Mouse (Mus musculus): ENCODE data around the gene Klk13. TPM values are rescaled to one million over a fixed set of nuclear protein-coding genes. Genes with fewer than 3 reads are reported as not detected.

Gene Klk13
- total and polyA plus RNA-seq, 2 experiments from 2014 or later, result 0.11 to 0.22 TPM

- H3K4me1 ChIP-seq (ENCODE audit: insufficient read depth, low read length), result no peaks in the 10 kb centered on the region
- H3K4me2 ChIP-seq (ENCODE audit: low read depth, low read length, poor library complexity, severe bottlenecking), result no peak overlapping the region
- H3K27ac ChIP-seq (ENCODE audit: low read depth, low read length), result no peak overlapping the region
- DNase-seq (ENCODE audit: low spot score) (no peak), ATAC-seq (ENCODE audit: low FRiP score) (no peak)
- H3K36me3 ChIP-seq (ENCODE audit: insufficient read depth, low read length), result no peaks in the 10 kb centered on the region
- H3K9me3 ChIP-seq (ENCODE audit: low read length), result no peaks in the 10 kb centered on the region
- TF ChIP-seq CTCF (IDR thresholded peaks at IDR 0.05), result no peak
- H3K27me3 ChIP-seq (ENCODE audit: insufficient read depth, low read length), result no peaks in the 10 kb centered on the region
- H3K9ac ChIP-seq (replicated peaks; ENCODE audit: low read length, poor library complexity, severe bottlenecking), result no peak overlapping the region
- H3K4me3 ChIP-seq (ENCODE audit: low read depth, low read length), result no peak overlapping the region
- 81% methylated on average over 3 of the region's 3 CpGs for WGBS
These were observed 60.5 kb downstream of the Klk13 start for GRCm38 (mm10) chr7:43772901-43773300.

- ATAC-seq (ENCODE audit: low FRiP score) (no peak), DNase-seq (ENCODE audit: low spot score) (no peak)
- Histone ChIP-seq H3K27ac (ENCODE audit: low read depth, low read length) (no peak within 1 kb of the TSS), H3K9ac (replicated peaks; ENCODE audit: low read length, poor library complexity, severe bottlenecking) (no peak within 1 kb of the TSS), H3K4me3 (ENCODE audit: low read depth, low read length) (no peak within 1 kb of the TSS), H3K36me3 (ENCODE audit: insufficient read depth, low read length) (no peaks in the 10 kb centered on the region), H3K9me3 (ENCODE audit: low read length) (no peaks in the 10 kb centered on the region), H3K27me3 (ENCODE audit: insufficient read depth, low read length) (no peaks in the 10 kb centered on the region), H3K4me1 (ENCODE audit: insufficient read depth, low read length) (no peaks in the 10 kb centered on the region), H3K4me2 (ENCODE audit: low read depth, low read length, poor library complexity, severe bottlenecking) (no peak within 1 kb of the TSS)
- WGBS, result 93% methylated on average over 5 of the region's 5 CpGs
- TF ChIP-seq CTCF (IDR thresholded peaks at IDR 0.05), result no peak
These were observed 62.0 kb downstream of the Klk13 start, which contains the start of gene Klk11 for GRCm38 (mm10) chr7:43774364-43774763. Gene Klk11 (plus strand): TSS chr7:43774604.

GRCm38 (mm10) chr7:43774802-43775201 lies 62.4 kb downstream of the Klk13 start:
- no peak for ATAC-seq (ENCODE audit: low FRiP score)
- Histone ChIP-seq H3K36me3 (ENCODE audit: insufficient read depth, low read length) (no peaks in the 10 kb centered on the region), H3K4me3 (ENCODE audit: low read depth, low read length) (no peak overlapping the region), H3K4me2 (ENCODE audit: low read depth, low read length, poor library complexity, severe bottlenecking) (no peak overlapping the region), H3K27ac (ENCODE audit: low read depth, low read length) (no peak overlapping the region), H3K4me1 (ENCODE audit: insufficient read depth, low read length) (no peaks in the 10 kb centered on the region), H3K9ac (replicated peaks; ENCODE audit: low read length, poor library complexity, severe bottlenecking) (no peak overlapping the region), H3K9me3 (ENCODE audit: low read length) (no peaks in the 10 kb centered on the region), H3K27me3 (ENCODE audit: insufficient read depth, low read length) (no peaks in the 10 kb centered on the region)
- WGBS, result 38% methylated on average over 6 of the region's 6 CpGs
- DNase-seq (ENCODE audit: low spot score), result no peak
- TF ChIP-seq CTCF (IDR thresholded peaks at IDR 0.05), result no peak

GRCm38 (mm10) chr7:43775311-43776057 lies 63.1 kb downstream of the Klk13 start:
- WGBS, result 50% methylated on average over 6 of the region's 7 CpGs
- no peak overlapping the region for H3K27ac ChIP-seq (ENCODE audit: low read depth, low read length)
- no peaks in the 10 kb centered on the region for H3K36me3 ChIP-seq (ENCODE audit: insufficient read depth, low read length)
- no peak overlapping the region for H3K4me3 ChIP-seq (ENCODE audit: low read depth, low read length)
- no peak for ATAC-seq (ENCODE audit: low FRiP score)
- H3K9me3 ChIP-seq (ENCODE audit: low read length), result no peaks in the 10 kb centered on the region
- H3K27me3 ChIP-seq (ENCODE audit: insufficient read depth, low read length), result no peaks in the 10 kb centered on the region
- TF ChIP-seq CTCF (IDR thresholded peaks at IDR 0.05), result no peak
- no peaks in the 10 kb centered on the region for H3K4me1 ChIP-seq (ENCODE audit: insufficient read depth, low read length)
- H3K4me2 ChIP-seq (ENCODE audit: low read depth, low read length, poor library complexity, severe bottlenecking), result no peak overlapping the region
- no peak for DNase-seq (ENCODE audit: low spot score)
- no peak overlapping the region for H3K9ac ChIP-seq (replicated peaks; ENCODE audit: low read length, poor library complexity, severe bottlenecking)

GRCm38 (mm10) chr7:43776506-43776905 lies 64.1 kb downstream of the Klk13 start:
- 85% methylated on average over 5 of the region's 5 CpGs for WGBS
- no peak overlapping the region for H3K27ac ChIP-seq (ENCODE audit: low read depth, low read length)
- no peaks in the 10 kb centered on the region for H3K27me3 ChIP-seq (ENCODE audit: insufficient read depth, low read length)
- no peaks in the 10 kb centered on the region for H3K9me3 ChIP-seq (ENCODE audit: low read length)
- no peak overlapping the region for H3K4me2 ChIP-seq (ENCODE audit: low read depth, low read length, poor library complexity, severe bottlenecking)
- H3K9ac ChIP-seq (replicated peaks; ENCODE audit: low read length, poor library complexity, severe bottlenecking), result no peak overlapping the region
- H3K4me3 ChIP-seq (ENCODE audit: low read depth, low read length), result no peak overlapping the region
- no peaks in the 10 kb centered on the region for H3K4me1 ChIP-seq (ENCODE audit: insufficient read depth, low read length)
- DNase-seq (ENCODE audit: low spot score), result no peak
- TF ChIP-seq CTCF (IDR thresholded peaks at IDR 0.05), result no peak
- no peak for ATAC-seq (ENCODE audit: low FRiP score)
- no peaks in the 10 kb centered on the region for H3K36me3 ChIP-seq (ENCODE audit: insufficient read depth, low read length)

Other genes starting within 250 kb of the Klk13 start
- gene Vsig10l, start 249.4 kb upstream of the Klk13 start, total RNA-seq (2014; rRNA removed), result 25.8 and 40.2 TPM in 2 replicates
- 29.0 and 29.7 TPM in 2 replicates for gene Vsig10l, start 249.4 kb upstream of the Klk13 start, polyA plus RNA-seq (2015; fragmentation: Nextera tagmentation; extraction: Ambion mirVana)
- gene Iglon5, start 222.5 kb upstream of the Klk13 start, total RNA-seq (2014; rRNA removed), result 54.7 and 72.4 TPM in 2 replicates
- 7.8 and 7.9 TPM in 2 replicates for gene Iglon5, start 222.5 kb upstream of the Klk13 start, polyA plus RNA-seq (2015; fragmentation: Nextera tagmentation; extraction: Ambion mirVana)
- gene 4931406B18Rik, start 206.6 kb upstream of the Klk13 start, total RNA-seq (2014; rRNA removed), result not detected in 2 replicates
- gene 4931406B18Rik, start 206.6 kb upstream of the Klk13 start, polyA plus RNA-seq (2015; fragmentation: Nextera tagmentation; extraction: Ambion mirVana), result not detected in 2 replicates
- gene Cd33, start 168.1 kb upstream of the Klk13 start, total RNA-seq (2014; rRNA removed), result 1.5 TPM in 2 replicates
- gene Cd33, start 168.1 kb upstream of the Klk13 start, polyA plus RNA-seq (2015; fragmentation: Nextera tagmentation; extraction: Ambion mirVana), result 1.4 and 2.1 TPM in 2 replicates
- gene Zfp658, start 150.3 kb upstream of the Klk13 start, total RNA-seq (2014; rRNA removed), result 9.4 and 13.0 TPM in 2 replicates
- 2.4 and 3.1 TPM in 2 replicates for gene Zfp658, start 150.3 kb upstream of the Klk13 start, polyA plus RNA-seq (2015; fragmentation: Nextera tagmentation; extraction: Ambion mirVana)
- gene Zfp719, start 133.0 kb upstream of the Klk13 start, total RNA-seq (2014; rRNA removed), result 13.9 and 15.5 TPM in 2 replicates
- gene Zfp719, start 133.0 kb upstream of the Klk13 start, polyA plus RNA-seq (2015; fragmentation: Nextera tagmentation; extraction: Ambion mirVana), result 4.9 and 5.5 TPM in 2 replicates
- gene Zfp819, start 105.4 kb upstream of the Klk13 start, total RNA-seq (2014; rRNA removed), result 1.3 and 1.6 TPM in 2 replicates
- 0.23 and 0.49 TPM in 2 replicates for gene Zfp819, start 105.4 kb upstream of the Klk13 start, polyA plus RNA-seq (2015; fragmentation: Nextera tagmentation; extraction: Ambion mirVana)
- gene Ceacam18, start 77.9 kb upstream of the Klk13 start, total RNA-seq (2014; rRNA removed), result not detected in 2 replicates
- gene Ceacam18, start 77.9 kb upstream of the Klk13 start, polyA plus RNA-seq (2015; fragmentation: Nextera tagmentation; extraction: Ambion mirVana), result not detected in 2 replicates
- gene Siglece, start 52.4 kb upstream of the Klk13 start, total RNA-seq (2014; rRNA removed), result not detected in 2 replicates
- 0.43 TPM in 1 of 2 replicates, not detected in the other for gene Siglece, start 52.4 kb upstream of the Klk13 start, polyA plus RNA-seq (2015; fragmentation: Nextera tagmentation; extraction: Ambion mirVana)
- gene Ctu1, start 40.6 kb upstream of the Klk13 start, total RNA-seq (2014; rRNA removed), result 36.7 and 40.4 TPM in 2 replicates
- gene Ctu1, start 40.6 kb upstream of the Klk13 start, polyA plus RNA-seq (2015; fragmentation: Nextera tagmentation; extraction: Ambion mirVana), result 21.2 and 21.6 TPM in 2 replicates
- gene Klk14, start 22.1 kb upstream of the Klk13 start, total RNA-seq (2014; rRNA removed), result not detected in 2 replicates
- gene Klk14, start 22.1 kb upstream of the Klk13 start, polyA plus RNA-seq (2015; fragmentation: Nextera tagmentation; extraction: Ambion mirVana), result not detected in 2 replicates
- gene Klk12, start 56.3 kb downstream of the Klk13 start, total RNA-seq (2014; rRNA removed), result not detected in 2 replicates
- gene Klk12, start 56.3 kb downstream of the Klk13 start, polyA plus RNA-seq (2015; fragmentation: Nextera tagmentation; extraction: Ambion mirVana), result not detected in 2 replicates
- gene Klk11, start 62.0 kb downstream of the Klk13 start, total RNA-seq (2014; rRNA removed), result 0.19 TPM in 1 of 2 replicates, not detected in the other
- gene Klk11, start 62.0 kb downstream of the Klk13 start, polyA plus RNA-seq (2015; fragmentation: Nextera tagmentation; extraction: Ambion mirVana), result not detected in 2 replicates
- gene Klk10, start 68.5 kb downstream of the Klk13 start, total RNA-seq (2014; rRNA removed), result 0.66 TPM in 1 of 2 replicates, not detected in the other
- gene Klk10, start 68.5 kb downstream of the Klk13 start, polyA plus RNA-seq (2015; fragmentation: Nextera tagmentation; extraction: Ambion mirVana), result 0.28 TPM in 1 of 2 replicates, not detected in the other
- not detected in 2 replicates for gene Klk9, start 79.3 kb downstream of the Klk13 start, total RNA-seq (2014; rRNA removed)
- gene Klk9, start 79.3 kb downstream of the Klk13 start, polyA plus RNA-seq (2015; fragmentation: Nextera tagmentation; extraction: Ambion mirVana), result 0.15 TPM in 1 of 2 replicates, not detected in the other
- gene Klk8, start 85.0 kb downstream of the Klk13 start, total RNA-seq (2014; rRNA removed), result 6.7 and 9.5 TPM in 2 replicates
- 7.4 and 12.0 TPM in 2 replicates for gene Klk8, start 85.0 kb downstream of the Klk13 start, polyA plus RNA-seq (2015; fragmentation: Nextera tagmentation; extraction: Ambion mirVana)
- 0.14 and 0.16 TPM in 2 replicates for gene Klk7, start 98.7 kb downstream of the Klk13 start, total RNA-seq (2014; rRNA removed)
- gene Klk7, start 98.7 kb downstream of the Klk13 start, polyA plus RNA-seq (2015; fragmentation: Nextera tagmentation; extraction: Ambion mirVana), result 0.15 and 0.16 TPM in 2 replicates
- not detected in 2 replicates for gene Klk6, start 111.9 kb downstream of the Klk13 start, total RNA-seq (2014; rRNA removed)
- gene Klk6, start 111.9 kb downstream of the Klk13 start, polyA plus RNA-seq (2015; fragmentation: Nextera tagmentation; extraction: Ambion mirVana), result not detected in 2 replicates
- not detected in 2 replicates for gene Klk5, start 129.4 kb downstream of the Klk13 start, total RNA-seq (2014; rRNA removed)
- not detected in 2 replicates for gene Klk5, start 129.4 kb downstream of the Klk13 start, polyA plus RNA-seq (2015; fragmentation: Nextera tagmentation; extraction: Ambion mirVana)
- gene Klk4, start 168.6 kb downstream of the Klk13 start, total RNA-seq (2014; rRNA removed), result 0.16 TPM in 1 of 2 replicates, not detected in the other
- gene Klk4, start 168.6 kb downstream of the Klk13 start, polyA plus RNA-seq (2015; fragmentation: Nextera tagmentation; extraction: Ambion mirVana), result not detected in 2 replicates
- gene Klk15, start 221.2 kb downstream of the Klk13 start, total RNA-seq (2014; rRNA removed), result not detected in 2 replicates
- not detected in 2 replicates for gene Klk15, start 221.2 kb downstream of the Klk13 start, polyA plus RNA-seq (2015; fragmentation: Nextera tagmentation; extraction: Ambion mirVana)
- gene Klk1b8, start 238.1 kb downstream of the Klk13 start, total RNA-seq (2014; rRNA removed), result not detected in 2 replicates
- gene Klk1b8, start 238.1 kb downstream of the Klk13 start, polyA plus RNA-seq (2015; fragmentation: Nextera tagmentation; extraction: Ambion mirVana), result not detected in 2 replicates